Mouse (Mus musculus) C2C12 (cell line): ENCODE measurements around the gene Abhd17c.

Experiments
- CEBPB ChIP-seq: IDR thresholded peaks from one replicate; pipeline ENCODE4 v1.6.1; 2011; ENCODE audit warnings: low read depth, mild to moderate bottlenecking, control low read depth, moderate library complexity
- CTCF ChIP-seq: IDR thresholded peaks from one replicate; pipeline ENCODE4 v1.5.1; 2011; ENCODE audit not compliant: control insufficient read depth, insufficient read depth, insufficient read length
- FOSL1 ChIP-seq: IDR thresholded peaks from one replicate; pipeline ENCODE4 v1.8.0; 2011; ENCODE audit warnings: mild to moderate bottlenecking, low read length; ENCODE audit not compliant: poor library complexity, insufficient read depth, severe bottlenecking
- MAX ChIP-seq: IDR thresholded peaks from one replicate; pipeline ENCODE4 v1.6.1; 2011; ENCODE audit warnings: mild to moderate bottlenecking, control low read depth
- MYOD1 ChIP-seq: IDR thresholded peaks from one replicate; pipeline ENCODE4 v1.6.1; 2011; ENCODE audit warnings: low read depth; ENCODE audit not compliant: control insufficient read depth, insufficient read length
- USF1 ChIP-seq: IDR thresholded peaks from one replicate; pipeline ENCODE4 v1.6.1; 2011; ENCODE audit warnings: low read depth, mild to moderate bottlenecking, control low read depth, moderate library complexity

- TF ChIP-seq MAX (no peak), MYOD1 (no peak), CTCF (no peak), FOSL1 (no peak), USF1 (no peak), CEBPB (no peak)
Observed at GRCm38 (mm10) chr7:84119216-84120105, 32.2 kb downstream of the Abhd17c start.
